Mouse (Mus musculus) intestine, postnatal 0 days (tissue): ENCODE results near the gene Mettl17. TPM values are rescaled to one million over a fixed set of nuclear protein-coding genes. Genes with fewer than 3 reads are reported as not detected.
A peak's percentile ranks its signal among the peaks of the same experiment; 100 is the strongest.

ENCODE experiments used
- ATAC-seq: fragments of 200-750 bp; cut with Nextera tagmentation; 2 replicates; pipeline ENCODE4 v1.8.0; 2017; ENCODE audit warnings: mild to moderate bottlenecking, moderate TSS enrichment, moderate library complexity
- H3K27ac ChIP-seq: fragments of 300-500 bp; sonication (generic); 2 replicates; pipeline ENCODE4 v1.5.1; 2014; ENCODE audit warnings: mild to moderate bottlenecking, low read depth, low read length, moderate library complexity
- H3K27me3 ChIP-seq: fragments of 300-500 bp; sonication (generic); replicated peaks from 2 replicates; pipeline ENCODE4 v1.6.1; 2014; ENCODE audit warnings: low read length, mixed read lengths; ENCODE audit not compliant: control insufficient read depth, insufficient read depth
- H3K36me3 ChIP-seq: fragments of 300-500 bp; sonication (generic); 2 replicates; pipeline ENCODE4 v1.6.1; 2014; ENCODE audit warnings: mild to moderate bottlenecking, moderate library complexity; ENCODE audit not compliant: control insufficient read depth, insufficient read depth
- H3K4me1 ChIP-seq: fragments of 300-500 bp; sonication (generic); replicated peaks from 2 replicates; pipeline ENCODE4 v1.6.1; 2014; ENCODE audit warnings: antibody characterized with exemption, low read length, mixed read lengths; ENCODE audit not compliant: control insufficient read depth, insufficient read depth
- H3K4me2 ChIP-seq: fragments of 300-500 bp; sonication (generic); replicated peaks from 2 replicates; pipeline ENCODE4 v1.6.1; 2014; ENCODE audit warnings: low read depth, mild to moderate bottlenecking, moderate library complexity
- H3K4me3 ChIP-seq: fragments of 300-500 bp; sonication (generic); 2 replicates; pipeline ENCODE4 v1.5.1; 2014; ENCODE audit warnings: low read depth, low read length
- H3K9ac ChIP-seq: fragments of 300-500 bp; sonication (generic); 2 replicates; pipeline ENCODE4 v1.6.1; 2014; ENCODE audit warnings: mild to moderate bottlenecking, low read depth, low read length
- H3K9me3 ChIP-seq: fragments of 300-500 bp; sonication (generic); 2 replicates; pipeline ENCODE4 v1.6.1; 2016; ENCODE audit warnings: mixed run types; ENCODE audit not compliant: control insufficient read depth
- CTCF ChIP-seq: sonication (generic); IDR thresholded peaks from 2 replicates; pipeline ENCODE4 v1.5.1; 2016; ENCODE audit warnings: low read depth, mild to moderate bottlenecking, control low read depth, antibody characterized with exemption, moderate library complexity
- WGBS: fragments of 180-500 bp; shearing (Covaris S2); extraction: QIAGEN DNeasy Blood & Tissue Kit; methylation state at CpG from one replicate; pipeline ENCODE4 v1.1.7; 2014; 5-methylcytosine and 5-hydroxymethylcytosine counted together
- polyA plus RNA-seq: library from polyadenylated mRNA; unstranded; fragments of >200 nt; fragmentation: Nextera tagmentation; extraction: Ambion mirVana; gene quantifications from 2 replicates; pipeline ENCODE4 v1.2.1, GENCODE M21; 2015

Mettl17 gene
- polyA plus RNA-seq, 1 experiment from 2014 or later: 19.7 TPM

DNA sequence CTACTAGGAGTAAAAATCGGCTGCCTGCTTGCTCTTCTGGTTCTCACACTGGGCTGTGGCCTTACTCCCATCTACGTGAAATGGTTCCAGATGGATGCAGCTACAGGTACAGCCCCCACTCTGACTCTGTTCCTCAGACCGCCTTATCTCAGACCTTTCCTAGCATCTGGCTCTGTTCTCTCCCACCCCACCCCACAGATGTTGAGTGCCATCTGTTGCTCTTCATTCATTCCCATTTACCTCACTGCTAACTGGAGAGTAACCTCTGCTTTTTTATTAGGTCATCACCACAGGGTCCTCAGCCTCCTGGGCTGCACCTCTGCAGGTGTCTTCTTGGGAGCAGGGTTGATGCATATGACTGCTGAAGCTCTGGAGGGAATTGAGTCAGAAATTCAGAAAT is 9.2 kb downstream of the Mettl17 start:
- no peaks in the 10 kb centered on the region for H3K9me3 ChIP-seq
- no peak overlapping the region for H3K9ac ChIP-seq
- no peaks in the 10 kb centered on the region for H3K4me1 ChIP-seq
- ATAC-seq: no peak
- WGBS: 58% methylated on average over 3 of the region's 3 CpGs
- TF ChIP-seq CTCF: no peak
- no peak overlapping the region for H3K4me3 ChIP-seq
- no peak overlapping the region for H3K27ac ChIP-seq
- peaks cover 44% of the 10 kb centered on the region for H3K36me3 ChIP-seq
- H3K27me3 ChIP-seq: no peaks in the 10 kb centered on the region
- no peak overlapping the region for H3K4me2 ChIP-seq

DNA sequence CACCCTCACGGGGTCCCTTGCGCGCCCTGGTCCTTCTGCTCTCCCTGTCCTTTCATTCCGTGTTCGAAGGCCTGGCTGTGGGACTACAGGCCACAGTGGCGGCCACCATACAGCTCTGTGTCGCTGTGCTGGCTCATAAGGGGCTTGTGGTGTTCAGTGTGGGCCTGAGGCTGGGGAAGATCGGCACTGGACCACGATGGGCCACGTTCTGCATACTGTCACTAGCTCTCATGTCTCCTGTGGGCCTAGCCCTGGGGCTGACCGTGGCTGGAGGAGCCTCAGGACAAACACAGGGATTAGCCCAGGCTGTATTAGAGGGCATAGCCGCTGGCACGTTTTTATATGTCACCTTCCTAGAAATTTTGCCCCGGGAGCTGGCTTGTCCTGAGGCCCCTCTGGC is 10.4 kb downstream of the Mettl17 start:
- no peak overlapping the region for H3K9ac ChIP-seq

DNA sequence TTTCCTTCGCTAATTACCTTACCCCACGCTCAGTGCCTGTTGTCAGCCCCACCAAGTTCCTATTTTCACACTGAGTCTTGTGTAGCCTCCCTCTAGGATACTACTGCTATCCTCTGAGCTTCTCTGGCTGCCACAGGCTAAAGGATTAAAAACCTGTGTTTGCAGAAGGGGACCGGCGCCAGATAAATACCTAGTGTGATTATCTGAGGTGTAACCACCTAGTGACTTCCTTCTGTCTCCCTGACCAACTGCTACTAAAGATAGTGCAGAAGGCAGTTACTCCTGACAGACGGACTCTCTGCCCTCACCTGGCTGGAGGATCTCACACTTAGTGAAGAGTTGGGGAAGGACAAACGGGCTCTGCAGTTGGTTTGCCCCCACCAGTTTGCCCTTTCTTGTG is 11.4 kb downstream of the Mettl17 start:
- no peaks in the 10 kb centered on the region for H3K4me1 ChIP-seq
- no peaks in the 10 kb centered on the region for H3K27me3 ChIP-seq
- H3K9ac ChIP-seq: no peak overlapping the region
- no peaks in the 10 kb centered on the region for H3K9me3 ChIP-seq
- peak overlapping the region; percentile 35; the same call in 1 of the 2 replicates for H3K4me2 ChIP-seq
- no peak overlapping the region for H3K4me3 ChIP-seq
- no peak for TF ChIP-seq CTCF
- no peak for ATAC-seq
- H3K27ac ChIP-seq: no peak overlapping the region
- 44% methylated on average over 6 of the region's 6 CpGs for WGBS
- H3K36me3 ChIP-seq: peaks cover 22% of the 10 kb centered on the region

More for the DNA sequence above, 10.4 kb downstream of the Mettl17 start:
- no peak overlapping the region for H3K4me2 ChIP-seq
- no peak for ATAC-seq
- no peaks in the 10 kb centered on the region for H3K4me1 ChIP-seq
- no peak for TF ChIP-seq CTCF
- no peaks in the 10 kb centered on the region for H3K9me3 ChIP-seq
- H3K36me3 ChIP-seq: peaks cover 31% of the 10 kb centered on the region
- no peak overlapping the region for H3K27ac ChIP-seq
- no peak overlapping the region for H3K4me3 ChIP-seq
- no peaks in the 10 kb centered on the region for H3K27me3 ChIP-seq
- WGBS: 82% methylated on average over 14 of the region's 14 CpGs

DNA sequence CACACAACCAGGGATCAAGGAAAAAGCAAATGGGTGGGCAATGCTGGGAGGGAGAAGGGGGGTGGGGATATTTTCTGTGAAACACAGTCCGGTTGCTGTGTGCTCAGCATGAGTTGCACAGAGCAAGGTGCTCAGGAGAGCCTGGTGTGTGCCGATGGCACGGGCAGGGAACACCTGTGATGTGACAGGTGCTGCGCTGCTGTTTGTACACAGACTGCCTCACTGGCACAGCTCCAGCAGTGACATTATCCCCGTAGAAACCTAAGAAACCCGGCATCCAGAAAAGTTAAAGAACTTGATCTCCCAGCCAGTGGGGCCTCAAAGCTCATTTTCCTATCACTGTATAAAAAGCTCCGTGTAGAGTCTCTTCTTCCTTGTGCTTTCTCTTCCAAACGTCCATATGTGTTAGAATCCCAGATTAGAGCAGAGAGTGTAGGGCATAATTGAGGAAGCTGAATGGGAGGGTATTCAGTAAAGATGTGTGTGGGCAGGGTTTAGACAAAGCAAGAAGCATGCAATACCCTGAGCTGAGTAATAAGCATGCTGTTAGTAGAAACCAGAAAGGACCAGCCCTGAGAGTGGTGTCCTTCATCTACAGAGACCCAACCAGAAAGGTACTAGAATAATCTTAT is 12.0 kb downstream of the Mettl17 start:
- peak; percentile 55 for ATAC-seq
- Histone ChIP-seq H3K9ac (no peak overlapping the region), H3K27ac (no peak overlapping the region), H3K27me3 (no peaks in the 10 kb centered on the region), H3K4me2 (0 out of 2 replicates have a peak overlapping the region, but pooled peaks have one; percentile 35), H3K9me3 (no peaks in the 10 kb centered on the region), H3K4me3 (no peak overlapping the region), H3K4me1 (no peaks in the 10 kb centered on the region), H3K36me3 (peaks cover 15% of the 10 kb centered on the region)
- WGBS: 46% methylated on average over 8 of the region's 8 CpGs
- no peak for TF ChIP-seq CTCF

DNA sequence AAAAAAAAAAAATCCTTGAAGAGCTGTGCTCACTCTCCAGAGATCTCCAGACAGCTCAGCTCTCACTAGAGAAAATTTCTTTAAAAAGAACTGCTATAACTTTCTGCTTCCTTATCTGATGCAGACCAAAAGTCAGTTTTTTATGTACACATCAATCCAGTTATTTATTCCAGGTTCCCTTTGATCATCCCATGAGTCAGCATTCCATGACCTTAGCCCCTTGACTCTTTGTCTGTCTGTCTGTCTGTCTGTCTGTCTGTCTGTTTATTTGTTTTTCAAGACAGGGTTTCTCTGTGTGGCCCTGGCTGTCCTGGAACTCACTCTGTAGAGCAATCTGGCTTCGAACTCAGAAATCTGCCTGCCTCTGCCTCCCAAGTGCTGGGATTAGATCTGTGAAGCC is 14.7 kb downstream of the Mettl17 start:
- H3K9ac ChIP-seq: no peak overlapping the region
- no peaks in the 10 kb centered on the region for H3K4me1 ChIP-seq
- H3K4me2 ChIP-seq: no peak overlapping the region
- 91% methylated on average over 1 of the region's 1 CpGs for WGBS
- H3K27ac ChIP-seq: no peak overlapping the region
- ATAC-seq: no peak
- H3K9me3 ChIP-seq: no peaks in the 10 kb centered on the region
- no peaks in the 10 kb centered on the region for H3K27me3 ChIP-seq
- peaks cover 6% of the 10 kb centered on the region; the same call in 1 of the 2 replicates for H3K36me3 ChIP-seq
- H3K4me3 ChIP-seq: no peak overlapping the region
- no peak for TF ChIP-seq CTCF

DNA sequence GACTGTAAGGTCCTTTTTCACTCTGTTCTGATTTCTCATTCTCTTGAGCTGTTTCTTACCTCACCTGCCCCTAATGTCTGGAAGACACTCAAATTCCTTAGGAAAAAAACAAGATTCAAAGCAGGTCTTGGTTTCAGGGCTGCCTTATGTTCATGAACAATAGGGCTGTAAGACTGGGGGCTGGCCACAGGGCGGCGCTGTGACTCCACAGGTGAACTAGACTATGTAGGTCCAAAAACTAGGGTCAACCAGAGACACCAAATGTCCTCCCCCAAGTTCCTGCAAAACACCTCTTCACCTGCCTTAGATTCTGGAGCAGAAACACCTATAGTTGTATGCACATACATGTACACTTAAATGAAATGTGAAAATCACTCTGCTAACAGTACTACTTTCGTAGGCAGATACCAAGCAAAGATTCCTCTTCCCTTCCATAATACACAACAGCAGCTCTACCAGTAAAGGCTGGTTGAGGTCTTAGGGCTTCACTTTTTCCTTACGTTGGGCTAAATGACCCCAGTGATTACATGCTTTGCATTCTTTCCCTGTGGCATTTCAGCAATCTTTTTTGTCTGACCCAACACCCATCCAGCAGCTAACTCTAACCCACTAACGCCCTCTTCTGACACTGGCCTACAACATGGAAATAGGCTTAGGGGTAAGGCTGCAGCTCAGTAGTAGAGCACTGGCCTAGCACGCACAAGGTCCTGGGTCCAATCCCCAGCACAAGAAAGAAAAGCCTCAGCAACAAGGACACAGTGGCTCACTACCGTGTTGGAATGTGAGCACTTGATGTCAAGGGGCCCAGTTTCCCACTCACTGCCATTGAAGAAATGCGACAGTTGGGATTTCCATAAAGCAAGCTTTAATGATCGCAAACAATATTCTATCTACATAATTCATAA is 18.4 kb downstream of the Mettl17 start:
- no peaks in the 10 kb centered on the region for H3K9me3 ChIP-seq
- H3K36me3 ChIP-seq: 0 out of 2 replicates have a peak, but pooled peaks cover 7% of the 10 kb centered on the region
- peak; percentile 95 for TF ChIP-seq CTCF
- H3K27me3 ChIP-seq: no peaks in the 10 kb centered on the region
- H3K27ac ChIP-seq: no peak overlapping the region
- 51% methylated on average over 9 of the region's 9 CpGs for WGBS
- H3K9ac ChIP-seq: no peak overlapping the region
- no peak overlapping the region for H3K4me3 ChIP-seq
- ATAC-seq: 0 out of 2 replicates have a peak, but pooled peaks have one; percentile 50
- H3K4me1 ChIP-seq: no peaks in the 10 kb centered on the region
- no peak overlapping the region for H3K4me2 ChIP-seq
